Mouse (Mus musculus): ENCODE measurements around the gene Txnrd2. TPM values are rescaled to one million over a fixed set of nuclear protein-coding genes. Genes with fewer than 3 reads are reported as not detected.

Txnrd2 gene
- total and polyA plus RNA-seq, 3 experiments, result 14.6 to 24.1 (median 22.0) TPM

DNA sequence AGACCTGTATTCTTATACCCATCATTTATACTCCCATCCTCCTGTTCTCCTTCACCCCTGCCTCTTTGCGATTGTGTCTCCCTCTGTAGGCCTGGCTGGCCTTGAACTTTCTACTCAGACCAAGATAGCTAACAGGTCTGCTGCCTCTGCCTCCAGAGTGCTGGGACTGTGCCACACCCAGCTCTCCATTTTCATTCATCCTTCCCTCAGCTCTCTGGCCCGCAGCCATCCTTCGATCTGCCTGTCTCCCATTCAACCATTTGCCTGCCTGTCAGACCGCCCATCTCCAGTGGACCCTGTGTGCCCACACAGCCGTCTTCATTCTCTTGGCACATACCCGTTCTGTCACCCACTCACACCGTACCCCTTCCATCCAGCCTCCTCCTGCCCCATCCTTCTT is 42.0 kb upstream of the Txnrd2 start:
- no peak for DNase-seq (ENCODE audit: extremely low read depth)

DNA sequence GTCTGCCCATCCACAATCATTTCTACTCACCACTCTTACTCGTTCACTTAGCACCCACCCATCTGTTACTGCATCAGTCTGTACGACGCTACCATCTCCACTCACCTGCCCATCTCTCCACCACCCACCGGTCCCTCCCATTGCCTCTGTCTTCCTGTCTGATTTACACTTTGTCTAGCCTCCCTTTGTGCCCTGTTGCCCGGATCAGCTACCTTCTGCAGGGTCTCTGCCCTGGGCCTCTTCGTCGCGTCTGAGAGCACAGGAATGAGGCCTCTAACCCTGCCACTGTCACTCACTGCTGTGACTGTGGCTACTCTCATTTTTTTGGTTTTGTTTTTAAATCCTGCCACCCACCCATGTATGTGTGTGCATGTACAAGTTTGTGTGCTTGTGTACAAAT is 41.5 kb upstream of the Txnrd2 start:
- dilution Hi-C loops (cut with MboI; ENCODE audit: extremely low pct_ligation_motif_present, extremely low pct_unique_long_range_greater_than_20kb, low sequenced_read_pairs), result no loop called here
- no peak overlapping the region for H3K4me2 ChIP-seq (ENCODE audit: insufficient read depth, low read depth, poor library complexity, severe bottlenecking)
- H3K79me2 ChIP-seq (replicated peaks; ENCODE audit: control insufficient read depth, extremely low read depth, insufficient read depth, poor library complexity, severe bottlenecking), result no peaks in the 10 kb centered on the region
- TF ChIP-seq MEF2A (IDR thresholded peaks at IDR 0.05; ENCODE audit: borderline replicate concordance, low read depth, low read length) (no peak), JUN (IDR thresholded peaks at IDR 0.05; ENCODE audit: insufficient read depth, low read depth, low read length) (no peak), E2F4 (IDR thresholded peaks at IDR 0.05; ENCODE audit: insufficient replicate concordance, low read depth, low read length) (no peak), RAD21 (IDR thresholded peaks at IDR 0.05; ENCODE audit: low read depth, low read length) (no peak), RCOR1 (conservative IDR thresholded peaks at IDR 0.05; ENCODE audit: low read depth, low read length) (no peak), IRF4 (IDR thresholded peaks at IDR 0.05; ENCODE audit: low read depth, low read length) (no peak), MAZ (IDR thresholded peaks at IDR 0.05; ENCODE audit: low read depth, low read length) (no peak), HCFC1 (IDR thresholded peaks at IDR 0.05; ENCODE audit: low read depth, low read length) (no peak), SIN3A (IDR thresholded peaks at IDR 0.05; ENCODE audit: low read length) (no peak), BHLHE40 (IDR thresholded peaks at IDR 0.05; ENCODE audit: low read depth, low read length) (no peak), TCF12 (IDR thresholded peaks at IDR 0.05; ENCODE audit: low read depth, low read length) (no peak), USF1 (IDR thresholded peaks at IDR 0.05; ENCODE audit: low read depth, low read length) (no peak), UBTF (IDR thresholded peaks at IDR 0.05; ENCODE audit: low read depth, low read length) (no peak)
- H3K4me3 ChIP-seq (replicated peaks in 1 of 3; ENCODE audit: low read depth in 2 of 3, low read length in 2 of 3, poor library complexity in 1 of 3), result no peak overlapping the region
- in situ Hi-C loops (cut with MboI; ENCODE audit: low pct_ligation_motif_present, low pct_unique_long_range_greater_than_20kb, low sequenced_read_pairs), result loop anchor here (5.0 kb wide), 1 partner anchor 32 kb away; no protein-coding TSS in a partner anchor
- H3K36me3 ChIP-seq (replicated peaks in 1 of 2; ENCODE audit: control insufficient read depth in 1 of 2, insufficient read depth in 1 of 2, low read length in 1 of 2), result no peaks in the 10 kb centered on the region
- no peak overlapping the region for H3K27ac ChIP-seq (ENCODE audit: insufficient read depth, low read depth)
- no peak for DNase-seq (ENCODE audit: extremely low read depth)
- no peak overlapping the region for H3K9ac ChIP-seq (ENCODE audit: insufficient read depth, low read depth)
- peaks cover 4% of the 10 kb centered on the region for H3K27me3 ChIP-seq (replicated peaks)
- peaks cover 2 to 5% of the 10 kb centered on the region in 2 experiments; a peak in 1 of 4 replicates for H3K4me1 ChIP-seq (ENCODE audit: control insufficient read depth in 1 of 2, insufficient read depth in 2 of 2)
- no peaks in the 10 kb centered on the region for H3K9me3 ChIP-seq (replicated peaks; ENCODE audit: low read length)

More for the DNA sequence above, 42.0 kb upstream of the Txnrd2 start:
- in situ Hi-C loops (cut with MboI; ENCODE audit: low pct_ligation_motif_present, low pct_unique_long_range_greater_than_20kb, low sequenced_read_pairs), result no loop called here
- Histone ChIP-seq H3K9ac (ENCODE audit: insufficient read depth, low read depth) (no peak overlapping the region), H3K4me3 (replicated peaks in 1 of 3; ENCODE audit: low read depth in 2 of 3, low read length in 2 of 3, poor library complexity in 1 of 3) (no peak overlapping the region), H3K79me2 (replicated peaks; ENCODE audit: control insufficient read depth, extremely low read depth, insufficient read depth, poor library complexity, severe bottlenecking) (no peaks in the 10 kb centered on the region), H3K4me1 (ENCODE audit: control insufficient read depth in 1 of 2, insufficient read depth in 2 of 2) (peaks cover 2 to 5% of the 10 kb centered on the region in 2 experiments; a peak in 1 of 4 replicates), H3K27me3 (replicated peaks) (peaks cover 4% of the 10 kb centered on the region), H3K36me3 (replicated peaks in 1 of 2; ENCODE audit: control insufficient read depth in 1 of 2, insufficient read depth in 1 of 2, low read length in 1 of 2) (no peaks in the 10 kb centered on the region), H3K27ac (ENCODE audit: insufficient read depth, low read depth) (no peak overlapping the region), H3K4me2 (ENCODE audit: insufficient read depth, low read depth, poor library complexity, severe bottlenecking) (no peak overlapping the region), H3K9me3 (replicated peaks; ENCODE audit: low read length) (no peaks in the 10 kb centered on the region)
- dilution Hi-C loops (cut with MboI; ENCODE audit: extremely low pct_ligation_motif_present, extremely low pct_unique_long_range_greater_than_20kb, low sequenced_read_pairs), result no loop called here
- TF ChIP-seq RAD21 (IDR thresholded peaks at IDR 0.05; ENCODE audit: low read depth, low read length) (no peak), NELFE (IDR thresholded peaks at IDR 0.05; ENCODE audit: low read depth, low read length) (no peak), POLR2AphosphoS2 (IDR thresholded peaks at IDR 0.05; ENCODE audit: low read depth, low read length) (no peak), EP300 (IDR thresholded peaks at IDR 0.05; ENCODE audit: low read length) (no peak), BHLHE40 (IDR thresholded peaks at IDR 0.05; ENCODE audit: low read depth, low read length) (no peak), HCFC1 (IDR thresholded peaks at IDR 0.05; ENCODE audit: low read depth, low read length) (no peak), MAZ (IDR thresholded peaks at IDR 0.05; ENCODE audit: low read depth, low read length) (no peak), MYC (IDR thresholded peaks at IDR 0.05; ENCODE audit: low read depth, low read length) (no peak)
